ENCODE assay signal across 8 mouse cellular contexts in the genomic region with DNA sequence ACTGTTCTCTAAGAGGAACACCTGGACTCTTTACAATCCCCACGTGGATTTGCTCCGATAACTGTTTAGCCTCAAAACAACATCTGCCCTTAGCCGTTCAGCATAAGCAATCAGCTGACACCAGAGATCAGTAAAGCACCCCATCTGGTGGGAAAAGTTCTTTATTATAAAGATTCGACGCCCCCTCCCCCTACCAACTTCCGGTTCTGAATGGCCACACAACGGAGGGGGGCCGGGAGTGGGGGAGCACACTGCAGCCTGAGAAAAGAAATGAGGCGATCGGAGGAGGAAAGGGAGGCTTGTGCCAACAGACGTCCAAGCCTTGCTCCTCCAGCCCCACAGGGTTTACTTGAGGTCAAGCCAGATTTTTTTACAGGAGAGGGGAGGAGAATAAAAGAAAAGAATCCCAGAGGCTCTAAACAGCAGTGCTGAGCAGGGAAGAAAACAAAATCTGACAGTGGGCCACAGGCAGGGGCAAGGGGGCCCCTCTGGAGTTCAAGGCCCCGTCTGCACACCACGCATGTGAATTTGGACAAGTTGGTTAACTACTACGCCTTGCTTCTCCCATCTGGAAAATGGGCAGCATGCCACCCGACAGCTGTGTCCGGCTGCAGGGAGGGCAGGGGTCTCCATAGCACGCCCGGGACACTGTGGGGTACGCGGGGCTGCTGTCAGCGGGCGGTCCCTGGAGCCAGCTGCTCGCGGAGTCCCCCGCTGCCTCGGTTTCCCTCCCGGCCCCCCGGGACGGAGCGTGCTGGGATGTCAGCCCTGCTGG. TPM values are rescaled to one million over a fixed set of nuclear protein-coding genes. Genes with fewer than 3 reads are reported as not detected.
DNase-seq lines count a peak whose midpoint lies in the region; ATAC-seq lines count a peak whose summit lies in the region.

No protein-coding gene starts in this region.

- H3K4me2 ChIP-seq in hindbrain, embryonic 16.5 days (ENCODE audit: low read length), result peak overlapping the region; percentile 81

- no peaks in the 10 kb centered on the region for H3K9me3 ChIP-seq in erythroblast, embryonic 14.5 days (ENCODE audit: control insufficient read depth, low read length)
- no peaks in the 10 kb centered on the region for H3K9me3 ChIP-seq in hindbrain, embryonic 16.5 days (ENCODE audit: control insufficient read depth, low read length)
- no peaks in the 10 kb centered on the region for H3K9me3 ChIP-seq in limb, embryonic 10.5 days (replicated peaks)

- H3K27me3 ChIP-seq in erythroblast, embryonic 14.5 days (ENCODE audit: control insufficient read depth), result peaks cover 2% of the 10 kb centered on the region; the same call in 1 of the 2 replicates
- H3K27me3 ChIP-seq in hindbrain, embryonic 16.5 days (replicated peaks; ENCODE audit: control insufficient read depth, insufficient read depth, low read length), result no peaks in the 10 kb centered on the region
- no peaks in the 10 kb centered on the region for H3K27me3 ChIP-seq in limb, embryonic 10.5 days (ENCODE audit: low read depth, poor library complexity, severe bottlenecking)

- H3K4me3 ChIP-seq in erythroblast, embryonic 14.5 days (replicated peaks), result peak overlapping the region; percentile 68
- peak overlapping the region; percentile 94 for H3K4me3 ChIP-seq in hindbrain, embryonic 16.5 days (ENCODE audit: low read length)
- H3K4me3 ChIP-seq in limb, embryonic 10.5 days, result peak overlapping the region; percentile 99

- peak overlapping the region; percentile 98 for H3K9ac ChIP-seq in hindbrain, embryonic 16.5 days (ENCODE audit: low read depth, low read length)

- H3K27ac ChIP-seq in hindbrain, embryonic 16.5 days (ENCODE audit: low read depth, low read length), result peak overlapping the region; percentile 92
- peak overlapping the region; percentile 89 for H3K27ac ChIP-seq in limb, embryonic 10.5 days

- ATAC-seq in erythroblast, adult 5-6 weeks (replicated peaks; ENCODE audit: low FRiP score, poor library complexity, severe bottlenecking), result no peak
- peak; percentile 71 for ATAC-seq in hindbrain, embryonic 16.5 days
- ATAC-seq in megakaryocyte-erythroid progenitor cell, adult 5-6 weeks (replicated peaks; ENCODE audit: low FRiP score, low TSS enrichment, poor library complexity, severe bottlenecking), result peak; percentile 56

- under 1% methylated on average over 29 of the region's 30 CpGs for WGBS in hindbrain, embryonic 16.5 days
- 3% methylated on average over 30 of the region's 30 CpGs for WGBS in limb, embryonic 10.5 days

- peaks cover 13% of the 10 kb centered on the region for H3K36me3 ChIP-seq in erythroblast, embryonic 14.5 days (ENCODE audit: control insufficient read depth)
- H3K36me3 ChIP-seq in hindbrain, embryonic 16.5 days (ENCODE audit: control insufficient read depth, insufficient read depth, low read length), result peaks cover 6% of the 10 kb centered on the region
- H3K36me3 ChIP-seq in limb, embryonic 10.5 days, result peaks cover 12% of the 10 kb centered on the region

- DNase-seq in cerebellum, adult 9-10 months, result peak; percentile 63
- DNase-seq in gastrocnemius, adult 8-10 months (ENCODE audit: low spot score in 2 of 2), result peak; percentile 21 to 46
- peak; percentile 42 for DNase-seq in limb, embryonic 10.5 days (ENCODE audit: low spot score)
- peak; percentile 62 for DNase-seq in right cerebral cortex, postnatal 4 days

- H3K4me1 ChIP-seq in erythroblast, embryonic 14.5 days (ENCODE audit: control insufficient read depth), result peaks cover 29% of the 10 kb centered on the region
- H3K4me1 ChIP-seq in hindbrain, embryonic 16.5 days (ENCODE audit: control insufficient read depth, insufficient read depth, low read depth, low read length), result peaks cover 11% of the 10 kb centered on the region
- peaks cover 16% of the 10 kb centered on the region for H3K4me1 ChIP-seq in limb, embryonic 10.5 days

RNA-seq across cellular contexts. Expression of a gene that starts 28.4 kb away (rescaled TPM):
- 0.04 and 0.05 TPM in 2 replicates for polyA plus RNA-seq in erythroblast, embryonic 14.5 days (2012)
- 0.38 and 1.0 TPM in 2 replicates for total RNA-seq in erythroblast, adult 5-6 weeks (2015; ENCODE audit: low replicate concordance)
- total RNA-seq in erythroblast, adult 5-6 weeks (2017; ENCODE audit: low replicate concordance), result 1.7 and 1.9 TPM in 2 replicates
- 100 to 1,000 TPM in 1 of 4 experiments, 10 to 100 TPM in 3; 90.2 to 104 (median 98.9) TPM for total RNA-seq in gastrocnemius, adult 8-10 months (2022)
- polyA plus RNA-seq in hindbrain, embryonic 16.5 days (2015; fragmentation: Nextera tagmentation; extraction: Ambion mirVana), result 20.4 and 25.2 TPM in 2 replicates
- polyA plus RNA-seq in limb, embryonic 10.5 days (2016; fragmentation: Nextera tagmentation; extraction: Ambion mirVana), result 15.8 and 16.2 TPM in 2 replicates
- total RNA-seq in megakaryocyte-erythroid progenitor cell, adult 5-6 weeks (2014; fragmentation: Nextera tagmentation), result 16.2 and 19.9 TPM in 2 replicates
- total RNA-seq in megakaryocyte-erythroid progenitor cell, adult 5-6 weeks (2017), result 21.6 and 22.3 TPM in 2 replicates

Comparison
In these comparisons a context has a peak if more than half of its experiments do, and no peak if none do; other contexts are left out.
1. RNA of a gene that starts 28.4 kb away (total RNA-seq): 90.2 to 104 TPM in gastrocnemius, adult 8-10 months and 16.2 to 22.3 TPM in megakaryocyte-erythroid progenitor cell, adult 5-6 weeks; 0.38 to 1.9 TPM in erythroblast, adult 5-6 weeks; every median in the first group is over 4 times any median in the second.
2. Peak in every context shown above with its lines, with median percentiles within 50 percentile points of each other: H3K4me3 ChIP-seq and DNase-seq.